Mouse (Mus musculus): ENCODE data around the gene Gpam.

DNA sequence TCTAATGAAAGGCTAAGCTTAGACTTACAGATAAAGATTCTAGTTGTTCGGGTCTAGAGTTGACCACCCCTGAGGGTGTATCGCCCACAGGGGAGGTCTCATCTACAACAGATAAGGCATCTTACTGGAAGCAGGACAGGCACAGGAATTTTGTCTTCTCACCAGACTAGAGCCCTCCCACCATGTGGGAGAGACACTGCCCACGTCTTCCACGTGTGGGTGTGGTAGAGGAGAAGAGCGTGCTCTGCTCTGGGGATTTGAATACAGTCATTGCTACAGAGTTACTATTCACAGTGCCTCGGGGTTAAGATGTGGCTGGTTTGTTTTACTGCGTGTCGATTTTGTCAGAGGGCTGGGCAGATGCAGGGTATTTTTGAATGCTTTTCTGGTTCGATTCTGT, 20.5 kb upstream of the Gpam start:
- no peak for TF ChIP-seq CTCF (IDR thresholded peaks at IDR 0.05; ENCODE audit: low read depth, low read length)
- no peak for TF ChIP-seq POLR2A (IDR thresholded peaks at IDR 0.05; ENCODE audit: insufficient read depth, low read length)
